Mouse (Mus musculus): Measurements from ENCODE around the gene Gbp3. TPM values are rescaled to one million over a fixed set of nuclear protein-coding genes. Genes with fewer than 3 reads are reported as not detected.

Gbp3 gene
- polyA plus RNA-seq, 1 experiment from 2014 or later, result 11.3 TPM

DNA sequence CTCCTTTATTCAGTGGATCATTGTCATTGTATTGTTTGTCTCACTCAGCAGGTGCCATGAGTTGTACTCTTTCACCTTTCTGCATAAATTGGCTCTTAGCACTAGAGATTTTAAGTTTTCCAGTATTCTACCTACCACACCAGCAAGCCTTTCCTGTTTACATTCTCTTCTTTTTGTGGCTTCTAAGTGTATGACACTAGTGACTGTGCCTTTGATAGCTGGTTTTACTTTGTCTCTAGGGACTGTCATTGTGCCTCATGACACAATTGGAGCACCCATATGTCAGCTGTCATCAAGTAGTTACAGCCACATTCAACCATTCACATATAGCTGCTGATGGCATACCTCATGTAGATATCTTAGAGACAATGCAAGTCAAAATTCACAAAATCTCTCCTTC, 41.8 kb downstream of the Gbp3 start:
- no peak for ATAC-seq (replicated peaks; ENCODE audit: low FRiP score, low read depth)
- no peak for TF ChIP-seq CTCF (IDR thresholded peaks at IDR 0.05; ENCODE audit: low read depth)
- Histone ChIP-seq H3K4me2 (ENCODE audit: low read length) (no peak overlapping the region), H3K4me1 (replicated peaks; ENCODE audit: insufficient read depth, low read length) (no peaks in the 10 kb centered on the region), H3K36me3 (ENCODE audit: insufficient read depth, low read length) (no peaks in the 10 kb centered on the region), H3K9me3 (replicated peaks; ENCODE audit: low read length) (no peaks in the 10 kb centered on the region), H3K27me3 (ENCODE audit: insufficient read depth, low read length) (no peaks in the 10 kb centered on the region), H3K9ac (ENCODE audit: low read depth, low read length) (no peak overlapping the region), H3K27ac (no peak overlapping the region), H3K4me3 (replicated peaks; ENCODE audit: low read depth, low read length) (no peak overlapping the region)
- DNase-seq (ENCODE audit: low spot score), result no peak

GRCm38 (mm10) chr3:142618658-142619057, 58.8 kb downstream of the Gbp3 start:
- no peak for ATAC-seq (replicated peaks; ENCODE audit: low FRiP score, low read depth)
- no peak overlapping the region for H3K27ac ChIP-seq
- 77% methylated on average over 3 of the region's 3 CpGs for WGBS

GRCm38 (mm10) chr3:142619606-142620005, 59.8 kb downstream of the Gbp3 start:
- Histone ChIP-seq H3K4me1 (replicated peaks; ENCODE audit: insufficient read depth, low read length) (0 out of 2 replicates have a peak, but pooled peaks cover 5% of the 10 kb centered on the region), H3K27ac (no peak overlapping the region), H3K9me3 (replicated peaks; ENCODE audit: low read length) (no peaks in the 10 kb centered on the region), H3K27me3 (ENCODE audit: insufficient read depth, low read length) (no peaks in the 10 kb centered on the region), H3K4me2 (ENCODE audit: low read length) (no peak overlapping the region), H3K9ac (ENCODE audit: low read depth, low read length) (no peak overlapping the region), H3K4me3 (replicated peaks; ENCODE audit: low read depth, low read length) (no peak overlapping the region), H3K36me3 (ENCODE audit: insufficient read depth, low read length) (no peaks in the 10 kb centered on the region)
- 56% methylated on average over 1 of the region's 1 CpGs for WGBS
- DNase-seq (ENCODE audit: low spot score) (peak; percentile 45), ATAC-seq (replicated peaks; ENCODE audit: low FRiP score, low read depth) (no peak)
- TF ChIP-seq CTCF (IDR thresholded peaks at IDR 0.05; ENCODE audit: low read depth), result no peak

More at GRCm38 (mm10) chr3:142618658-142619057, 58.8 kb downstream of the Gbp3 start:
- H3K27me3 ChIP-seq (ENCODE audit: insufficient read depth, low read length), result no peaks in the 10 kb centered on the region
- no peak overlapping the region for H3K4me2 ChIP-seq (ENCODE audit: low read length)
- 0 out of 2 replicates have a peak, but pooled peaks cover 5% of the 10 kb centered on the region for H3K4me1 ChIP-seq (replicated peaks; ENCODE audit: insufficient read depth, low read length)
- H3K36me3 ChIP-seq (ENCODE audit: insufficient read depth, low read length), result no peaks in the 10 kb centered on the region
- no peak overlapping the region for H3K4me3 ChIP-seq (replicated peaks; ENCODE audit: low read depth, low read length)
- DNase-seq (ENCODE audit: low spot score), result no peak
- no peak overlapping the region for H3K9ac ChIP-seq (ENCODE audit: low read depth, low read length)
- H3K9me3 ChIP-seq (replicated peaks; ENCODE audit: low read length), result no peaks in the 10 kb centered on the region
- TF ChIP-seq CTCF (IDR thresholded peaks at IDR 0.05; ENCODE audit: low read depth), result no peak

GRCm38 (mm10) chr3:142620111-142620955, 60.5 kb downstream of the Gbp3 start, which contains the start of gene Gbp2:
Gbp2 (plus strand) TSS chr3:142620602.
- Histone ChIP-seq H3K27ac (peak within 1 kb of the TSS; percentile 25), H3K4me3 (replicated peaks; ENCODE audit: low read depth, low read length) (peak within 1 kb of the TSS; percentile 24; the same call in 1 of the 2 replicates), H3K4me2 (ENCODE audit: low read length) (peak within 1 kb of the TSS; percentile 51), H3K4me1 (replicated peaks; ENCODE audit: insufficient read depth, low read length) (0 out of 2 replicates have a peak, but pooled peaks cover 5% of the 10 kb centered on the region), H3K36me3 (ENCODE audit: insufficient read depth, low read length) (no peaks in the 10 kb centered on the region), H3K9ac (ENCODE audit: low read depth, low read length) (0 out of 2 replicates have a peak within 1 kb of the TSS, but pooled peaks have one; percentile 23), H3K27me3 (ENCODE audit: insufficient read depth, low read length) (no peaks in the 10 kb centered on the region), H3K9me3 (replicated peaks; ENCODE audit: low read length) (no peaks in the 10 kb centered on the region)
- DNase-seq (ENCODE audit: low spot score), result peak; percentile 68
- no peak for TF ChIP-seq CTCF (IDR thresholded peaks at IDR 0.05; ENCODE audit: low read depth)
- 49% methylated on average over 4 of the region's 4 CpGs for WGBS
- no peak for ATAC-seq (replicated peaks; ENCODE audit: low FRiP score, low read depth)

DNA sequence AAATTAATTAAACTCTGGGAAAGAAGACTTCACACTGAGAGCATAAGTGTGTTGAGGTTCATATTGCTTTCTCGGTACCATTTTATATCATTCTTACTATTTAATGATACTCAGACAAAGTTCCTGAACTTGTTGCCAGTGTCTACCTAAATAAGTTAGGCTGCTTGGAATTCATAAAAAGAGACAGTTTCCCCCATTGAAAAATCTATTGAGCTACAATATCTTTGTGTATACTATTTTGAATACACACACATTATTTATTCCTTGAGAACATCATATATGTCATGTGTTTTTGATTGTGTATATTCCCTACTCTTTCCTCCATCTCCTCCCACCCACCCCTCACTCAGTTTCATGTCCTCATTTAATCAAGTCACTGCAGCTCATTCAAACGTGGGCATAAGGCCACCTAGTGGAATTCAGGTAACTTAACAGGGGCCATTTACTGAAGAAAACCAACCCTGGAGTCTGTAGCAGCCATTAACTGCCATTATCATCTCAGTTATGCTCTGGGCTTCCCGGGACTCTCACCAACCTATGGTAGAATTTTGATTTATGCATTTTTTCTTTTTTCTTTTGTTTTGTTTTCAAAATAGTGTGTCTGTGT, 61.2 kb downstream of the Gbp3 start:
- peak; percentile 57; the same call in 1 of the 2 replicates for TF ChIP-seq CTCF (IDR thresholded peaks at IDR 0.05; ENCODE audit: low read depth)
- Histone ChIP-seq H3K27me3 (ENCODE audit: insufficient read depth, low read length) (no peaks in the 10 kb centered on the region), H3K36me3 (ENCODE audit: insufficient read depth, low read length) (no peaks in the 10 kb centered on the region), H3K4me1 (replicated peaks; ENCODE audit: insufficient read depth, low read length) (0 out of 2 replicates have a peak, but pooled peaks cover 5% of the 10 kb centered on the region), H3K9me3 (replicated peaks; ENCODE audit: low read length) (no peaks in the 10 kb centered on the region), H3K27ac (peak overlapping the region; percentile 25), H3K9ac (ENCODE audit: low read depth, low read length) (no peak overlapping the region), H3K4me2 (ENCODE audit: low read length) (peak overlapping the region; percentile 51), H3K4me3 (replicated peaks; ENCODE audit: low read depth, low read length) (peak overlapping the region; percentile 24; the same call in 1 of the 2 replicates)
- DNase-seq (ENCODE audit: low spot score) (peak; percentile 50), ATAC-seq (replicated peaks; ENCODE audit: low FRiP score, low read depth) (no peak)
- 46% methylated on average over 3 of the region's 3 CpGs for WGBS

Other genes starting within 250 kb of the Gbp3 start
- 32.5 and 35.3 TPM in 2 replicates for gene Pdlim5, start 164.3 kb upstream of the Gbp3 start, polyA plus RNA-seq (2015; fragmentation: Nextera tagmentation; extraction: Ambion mirVana)
- 0.11 and 0.16 TPM in 2 replicates for gene Gbp5, start 66.0 kb upstream of the Gbp3 start, polyA plus RNA-seq (2015; fragmentation: Nextera tagmentation; extraction: Ambion mirVana)
- 6.0 and 7.1 TPM in 2 replicates for gene Gbp7, start 29.7 kb upstream of the Gbp3 start, polyA plus RNA-seq (2015; fragmentation: Nextera tagmentation; extraction: Ambion mirVana)
- gene Gbp2b, start 34.8 kb downstream of the Gbp3 start, polyA plus RNA-seq (2015; fragmentation: Nextera tagmentation; extraction: Ambion mirVana), result 0.04 TPM in 1 of 2 replicates, not detected in the other
- 2.0 and 2.3 TPM in 2 replicates for gene Gbp2, start 60.6 kb downstream of the Gbp3 start, polyA plus RNA-seq (2015; fragmentation: Nextera tagmentation; extraction: Ambion mirVana)
- gene Kyat3, start 141.0 kb downstream of the Gbp3 start, polyA plus RNA-seq (2015; fragmentation: Nextera tagmentation; extraction: Ambion mirVana), result 24.6 and 29.0 TPM in 2 replicates
- gene Gtf2b, start 205.0 kb downstream of the Gbp3 start, polyA plus RNA-seq (2015; fragmentation: Nextera tagmentation; extraction: Ambion mirVana), result 79.0 and 84.9 TPM in 2 replicates

Data from kidney, postnatal 0 days (tissue).